Mouse (Mus musculus): ENCODE results near the gene March9. TPM values are rescaled to one million over a fixed set of nuclear protein-coding genes. Genes with fewer than 3 reads are reported as not detected.
A peak's percentile ranks its signal among the peaks of the same experiment; 100 is the strongest.

Gene March9
- total RNA-seq, 1 experiment, result 4.6 TPM

DNA sequence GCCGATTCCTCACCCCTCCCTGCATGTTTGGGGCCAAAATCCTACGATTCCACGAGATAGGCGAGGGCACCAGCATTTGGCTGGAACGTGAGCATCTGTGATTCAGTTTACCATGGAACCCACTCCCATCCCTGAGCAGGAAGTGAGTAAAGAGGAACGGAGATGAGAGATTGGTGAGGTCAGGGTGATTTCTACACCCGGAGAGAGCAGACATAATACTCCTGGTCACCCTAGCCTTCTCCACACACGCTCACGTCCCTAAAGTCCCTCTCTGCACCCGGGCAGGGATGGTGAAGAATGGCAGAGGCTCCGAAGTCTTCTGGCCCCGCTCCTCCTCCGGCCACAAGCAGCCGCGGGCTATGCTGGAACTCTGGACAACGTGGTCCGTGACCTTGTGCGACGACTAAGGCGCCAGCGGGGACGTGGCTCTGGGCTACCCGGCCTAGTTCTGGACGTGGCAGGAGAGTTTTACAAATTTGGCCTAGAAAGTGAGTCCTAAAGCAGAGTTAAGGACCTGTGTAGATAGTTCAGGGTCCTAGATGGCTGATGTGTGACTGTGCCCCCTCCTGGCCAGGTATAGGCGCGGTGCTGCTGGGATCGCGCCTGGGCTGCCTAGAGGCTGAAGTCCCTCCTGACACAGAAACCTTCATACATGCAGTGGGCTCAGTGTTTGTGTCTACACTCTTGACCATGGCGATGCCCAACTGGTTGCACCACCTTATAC, 10.4 kb downstream of the March9 start:
- in situ Hi-C loops (cut with MboI; ENCODE audit: low sequenced_read_pairs in 2 of 2, unreplicated experiment in 2 of 2), result no loop called here

DNA sequence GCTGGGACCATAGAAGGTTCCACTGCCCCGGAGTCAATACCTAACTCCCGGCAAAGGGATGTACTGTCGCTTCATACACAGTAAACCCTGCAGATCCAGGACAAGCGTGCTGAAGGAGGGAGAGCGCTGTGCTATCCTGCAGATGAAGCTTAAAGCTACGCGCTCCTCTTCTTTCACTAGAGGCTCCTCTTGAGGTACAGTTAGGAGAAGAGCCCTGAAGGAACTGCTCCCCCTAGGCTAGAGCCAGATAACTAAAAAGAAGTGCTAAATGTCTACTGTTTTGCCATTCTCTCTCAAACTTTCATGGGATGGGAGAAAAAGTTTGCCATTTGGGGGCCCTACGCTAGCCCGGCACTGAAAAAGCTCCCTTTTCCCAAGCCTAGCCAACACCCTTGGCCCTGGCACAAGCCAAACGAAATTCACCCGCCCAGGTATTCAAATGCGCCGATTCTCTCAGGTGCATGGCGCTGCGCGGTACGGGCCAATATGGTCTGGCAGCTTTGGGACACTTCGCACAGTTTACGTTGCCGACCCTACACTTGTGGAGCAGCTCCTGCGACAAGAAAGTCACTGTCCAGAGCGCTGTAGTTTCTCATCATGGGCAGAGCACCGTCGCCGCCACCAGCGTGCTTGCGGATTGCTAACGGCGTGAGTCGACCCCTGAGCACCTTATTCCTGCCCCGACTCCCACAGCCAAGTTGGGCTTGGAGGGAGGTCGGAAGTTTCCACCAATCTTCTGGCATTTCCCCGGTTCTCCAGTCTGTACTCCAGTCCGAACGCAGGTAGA, 11.2 kb downstream of the March9 start:
- no peak for DNase-seq (ENCODE audit: low read depth, low spot score)
- Histone ChIP-seq H3K4me1 (ENCODE audit: control insufficient read depth in 2 of 2, insufficient read depth in 2 of 2, low read length in 2 of 2, poor library complexity in 1 of 2) (peaks cover 0 to 6% of the 10 kb centered on the region in 2 experiments; a peak in 1 of 4 replicates), H3K36me3 (ENCODE audit: control insufficient read depth, insufficient read depth, low read length, poor library complexity, severe bottlenecking) (peaks cover 13% of the 10 kb centered on the region), H3K4me3 (ENCODE audit: insufficient read depth in 1 of 2, low read depth in 1 of 2, low read length in 2 of 2, poor library complexity in 1 of 2, severe bottlenecking in 1 of 2) (peak overlapping the region; percentile 56 to 60), H3K9me3 (ENCODE audit: control insufficient read depth, insufficient read depth, low read depth, low read length) (no peaks in the 10 kb centered on the region), H3K27ac (ENCODE audit: insufficient read depth, low read depth, low read length, poor library complexity, severe bottlenecking) (no peak overlapping the region), H3K9ac (ENCODE audit: insufficient read depth, low read depth, low read length, poor library complexity, severe bottlenecking) (peak overlapping the region; percentile 15; the same call in 1 of the 2 replicates)
- TF ChIP-seq CHD2 (IDR thresholded peaks at IDR 0.05; ENCODE audit: low read depth, low read length) (no peak), ZC3H11A (IDR thresholded peaks at IDR 0.05; ENCODE audit: borderline replicate concordance, low read depth, low read length) (no peak), ZNF384 (IDR thresholded peaks at IDR 0.05; ENCODE audit: low read depth, low read length) (no peak), HCFC1 (IDR thresholded peaks at IDR 0.05; ENCODE audit: borderline replicate concordance, insufficient read depth, low read length) (no peak), MAFK (IDR thresholded peaks at IDR 0.05; ENCODE audit: insufficient read depth, low read depth, low read length) (no peak)
- in situ Hi-C loops (cut with MboI; ENCODE audit: low sequenced_read_pairs in 2 of 2, unreplicated experiment in 2 of 2), result no loop called here

More for the DNA sequence above, 10.4 kb downstream of the March9 start:
- Histone ChIP-seq H3K36me3 (ENCODE audit: control insufficient read depth, insufficient read depth, low read length, poor library complexity, severe bottlenecking) (peaks cover 10% of the 10 kb centered on the region), H3K9ac (ENCODE audit: insufficient read depth, low read depth, low read length, poor library complexity, severe bottlenecking) (peak overlapping the region; percentile 29; the same call in 1 of the 2 replicates), H3K4me1 (ENCODE audit: control insufficient read depth in 2 of 2, insufficient read depth in 2 of 2, low read length in 2 of 2, poor library complexity in 1 of 2) (peaks cover 0 to 7% of the 10 kb centered on the region in 2 experiments; a peak in 1 of 4 replicates), H3K27ac (ENCODE audit: insufficient read depth, low read depth, low read length, poor library complexity, severe bottlenecking) (no peak overlapping the region), H3K9me3 (ENCODE audit: control insufficient read depth, insufficient read depth, low read depth, low read length) (no peaks in the 10 kb centered on the region), H3K4me3 (ENCODE audit: insufficient read depth in 1 of 2, low read depth in 1 of 2, low read length in 2 of 2, poor library complexity in 1 of 2, severe bottlenecking in 1 of 2) (peak overlapping the region; percentile 56 to 60)
- no peak for DNase-seq (ENCODE audit: low read depth, low spot score)
- TF ChIP-seq MAFK (IDR thresholded peaks at IDR 0.05; ENCODE audit: insufficient read depth, low read depth, low read length), result no peak
- TF ChIP-seq HCFC1 (IDR thresholded peaks at IDR 0.05; ENCODE audit: borderline replicate concordance, insufficient read depth, low read length), result no peak
- no peak for TF ChIP-seq CHD2 (IDR thresholded peaks at IDR 0.05; ENCODE audit: low read depth, low read length)
- no peak for TF ChIP-seq ZC3H11A (IDR thresholded peaks at IDR 0.05; ENCODE audit: borderline replicate concordance, low read depth, low read length)
- TF ChIP-seq ZNF384 (IDR thresholded peaks at IDR 0.05; ENCODE audit: low read depth, low read length), result no peak

DNA sequence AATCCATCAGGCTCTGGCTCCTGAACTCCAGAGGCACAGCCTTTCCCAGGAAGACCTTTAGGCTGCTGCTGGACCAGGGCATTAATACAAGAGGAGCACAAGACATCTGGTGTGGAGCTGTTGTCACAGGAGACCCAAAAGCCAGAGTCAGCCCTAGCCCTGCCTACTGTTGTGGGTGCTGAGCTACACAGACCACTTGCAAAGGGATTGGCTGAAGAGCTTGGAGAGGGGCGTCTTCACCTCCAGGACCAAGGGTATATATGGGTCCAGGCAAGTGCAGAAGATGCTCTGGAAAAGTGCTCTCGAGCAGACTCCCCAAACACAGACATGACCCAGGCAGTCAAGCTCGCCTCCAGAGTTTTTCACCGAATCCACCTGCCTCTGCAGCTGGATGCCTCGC, 12.0 kb downstream of the March9 start, which contains the start of gene Cyp27b1:
Gene Cyp27b1, plus strand, starts transcription at position 297 of the 400 bp plus-strand sequence.
- TF ChIP-seq ZNF384 (IDR thresholded peaks at IDR 0.05; ENCODE audit: low read depth, low read length) (no peak), MAFK (IDR thresholded peaks at IDR 0.05; ENCODE audit: insufficient read depth, low read depth, low read length) (no peak), CHD2 (IDR thresholded peaks at IDR 0.05; ENCODE audit: low read depth, low read length) (no peak), HCFC1 (IDR thresholded peaks at IDR 0.05; ENCODE audit: borderline replicate concordance, insufficient read depth, low read length) (no peak), ZC3H11A (IDR thresholded peaks at IDR 0.05; ENCODE audit: borderline replicate concordance, low read depth, low read length) (no peak)
- H3K4me1 ChIP-seq (ENCODE audit: control insufficient read depth in 2 of 2, insufficient read depth in 2 of 2, low read length in 2 of 2, poor library complexity in 1 of 2), result peaks cover 0 to 6% of the 10 kb centered on the region in 2 experiments; a peak in 2 of 4 replicates
- H3K9me3 ChIP-seq (ENCODE audit: control insufficient read depth, insufficient read depth, low read depth, low read length), result no peaks in the 10 kb centered on the region
- H3K36me3 ChIP-seq (ENCODE audit: control insufficient read depth, insufficient read depth, low read length, poor library complexity, severe bottlenecking), result peaks cover 19% of the 10 kb centered on the region
- in situ Hi-C loops (cut with MboI; ENCODE audit: low sequenced_read_pairs in 2 of 2, unreplicated experiment in 2 of 2), result no loop called here
- no peak for DNase-seq (ENCODE audit: low read depth, low spot score)
- no peak within 1 kb of the TSS for H3K27ac ChIP-seq (ENCODE audit: insufficient read depth, low read depth, low read length, poor library complexity, severe bottlenecking)
- H3K9ac ChIP-seq (ENCODE audit: insufficient read depth, low read depth, low read length, poor library complexity, severe bottlenecking), result peak within 1 kb of the TSS; percentile 15; the same call in 1 of the 2 replicates
- H3K4me3 ChIP-seq (ENCODE audit: insufficient read depth in 1 of 2, low read depth in 1 of 2, low read length in 2 of 2, poor library complexity in 1 of 2, severe bottlenecking in 1 of 2), result peak within 1 kb of the TSS; percentile 56 to 60

DNA sequence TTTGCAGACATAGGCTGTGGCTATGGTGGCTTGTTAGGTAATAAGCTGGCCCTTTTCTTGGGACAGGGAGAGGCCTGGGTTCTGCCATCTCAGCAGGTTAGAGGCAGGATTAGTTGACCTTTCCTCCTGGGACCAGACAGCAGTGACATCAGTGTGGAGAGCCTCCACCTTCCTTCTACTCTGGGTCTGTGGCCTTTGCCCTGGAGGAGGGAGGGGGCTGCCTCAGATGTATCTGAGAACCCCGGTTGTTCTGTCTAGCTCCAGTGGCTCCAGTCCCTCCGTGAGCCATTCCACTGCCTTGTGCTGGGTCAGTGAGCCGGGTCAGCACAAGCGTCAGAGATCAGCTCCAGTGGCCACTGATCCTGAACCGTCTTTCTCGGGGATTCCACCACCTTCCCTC, 16.8 kb downstream of the March9 start:
- Histone ChIP-seq H3K4me1 (ENCODE audit: control insufficient read depth in 2 of 2, insufficient read depth in 2 of 2, low read length in 2 of 2, poor library complexity in 1 of 2) (peaks cover 0 to 13% of the 10 kb centered on the region in 2 experiments), H3K9me3 (ENCODE audit: control insufficient read depth, insufficient read depth, low read depth, low read length) (no peaks in the 10 kb centered on the region), H3K9ac (ENCODE audit: insufficient read depth, low read depth, low read length, poor library complexity, severe bottlenecking) (no peak overlapping the region), H3K4me3 (ENCODE audit: insufficient read depth in 1 of 2, low read depth in 1 of 2, low read length in 2 of 2, poor library complexity in 1 of 2, severe bottlenecking in 1 of 2) (no peak overlapping the region), H3K27ac (ENCODE audit: insufficient read depth, low read depth, low read length, poor library complexity, severe bottlenecking) (no peak overlapping the region), H3K36me3 (ENCODE audit: control insufficient read depth, insufficient read depth, low read length, poor library complexity, severe bottlenecking) (peaks cover 19% of the 10 kb centered on the region)
- DNase-seq (ENCODE audit: low read depth, low spot score), result no peak
- in situ Hi-C loops (cut with MboI; ENCODE audit: low sequenced_read_pairs in 2 of 2, unreplicated experiment in 2 of 2), result no loop called here
- TF ChIP-seq ZC3H11A (IDR thresholded peaks at IDR 0.05; ENCODE audit: borderline replicate concordance, low read depth, low read length), result no peak
- TF ChIP-seq CHD2 (IDR thresholded peaks at IDR 0.05; ENCODE audit: low read depth, low read length), result no peak
- TF ChIP-seq MAFK (IDR thresholded peaks at IDR 0.05; ENCODE audit: insufficient read depth, low read depth, low read length), result no peak
- TF ChIP-seq ZNF384 (IDR thresholded peaks at IDR 0.05; ENCODE audit: low read depth, low read length), result no peak
- TF ChIP-seq HCFC1 (IDR thresholded peaks at IDR 0.05; ENCODE audit: borderline replicate concordance, insufficient read depth, low read length), result no peak

Data from ES-E14 (cell line).